Mouse (Mus musculus) hindbrain, embryonic 12.5 days (tissue): ENCODE data around the gene Got2. TPM values are rescaled to one million over a fixed set of nuclear protein-coding genes. Genes with fewer than 3 reads are reported as not detected.

Source experiments
- polyA plus RNA-seq: library from polyadenylated mRNA; unstranded; fragments of >200 nt; fragmentation: Nextera tagmentation; extraction: Ambion mirVana; gene quantifications from 2 replicates; pipeline ENCODE4 v1.2.1, GENCODE M21; 2016

Got2 gene
- polyA plus RNA-seq, 1 experiment from 2014 or later: 162 TPM

Other genes with a start within 250 kb of the Got2 start
- gene Ndrg4, start 211.6 kb downstream of the Got2 start, polyA plus RNA-seq: 97.1 and 99.0 TPM in 2 replicates
- gene Setd6, start 172.7 kb downstream of the Got2 start, polyA plus RNA-seq: 20.1 and 21.9 TPM in 2 replicates
- 85.0 and 90.5 TPM in 2 replicates for gene Cnot1, start 81.1 kb downstream of the Got2 start, polyA plus RNA-seq
- 337 and 366 TPM in 2 replicates for gene Sap18b, start 63.2 kb downstream of the Got2 start, polyA plus RNA-seq
- gene Slc38a7, start 35.0 kb downstream of the Got2 start, polyA plus RNA-seq: 20.0 and 20.2 TPM in 2 replicates